Mouse (Mus musculus) midbrain, embryonic 14.5 days (tissue): ENCODE data around the gene Nkx2-5. TPM values are rescaled to one million over a fixed set of nuclear protein-coding genes. Genes with fewer than 3 reads are reported as not detected.

ENCODE experiments used
- ATAC-seq: fragments of 200-750 bp; cut with Nextera tagmentation; 2 replicates; pipeline ENCODE4 v1.8.0; 2017; ENCODE audit warnings: moderate number of reproducible peaks, moderate library complexity; ENCODE audit not compliant: low FRiP score, low TSS enrichment
- DNase-seq: peaks from one replicate; pipeline ENCODE4 v3.0.0-alpha.2; 2015
- H3K27ac ChIP-seq: fragments of 300-500 bp; sonication (generic); replicated peaks from 2 replicates; pipeline ENCODE4 v1.5.1; 2014; ENCODE audit warnings: mild to moderate bottlenecking, low read depth, low read length, moderate library complexity
- H3K27me3 ChIP-seq: fragments of 300-500 bp; sonication (generic); 2 replicates; pipeline ENCODE4 v1.6.1; 2014; ENCODE audit warnings: low read length, control low read depth, mixed read lengths; ENCODE audit not compliant: control insufficient read depth, insufficient read depth
- H3K36me3 ChIP-seq: fragments of 300-500 bp; sonication (generic); 2 replicates; pipeline ENCODE4 v1.6.1; 2014; ENCODE audit warnings: low read length, control low read depth; ENCODE audit not compliant: control insufficient read depth, insufficient read depth
- H3K4me1 ChIP-seq: fragments of 300-500 bp; sonication (generic); 2 replicates; pipeline ENCODE4 v1.6.1; 2014; ENCODE audit warnings: mild to moderate bottlenecking, antibody characterized with exemption, low read length, control low read depth; ENCODE audit not compliant: control insufficient read depth, insufficient read depth
- H3K4me2 ChIP-seq: fragments of 300-500 bp; sonication (generic); 2 replicates; pipeline ENCODE4 v1.6.1; 2014; ENCODE audit warnings: mild to moderate bottlenecking, low read length, moderate library complexity
- H3K4me3 ChIP-seq: fragments of 300-500 bp; sonication (generic); replicated peaks from 2 replicates; pipeline ENCODE4 v1.5.1; 2014; ENCODE audit warnings: low read depth, low read length
- H3K9ac ChIP-seq: fragments of 300-500 bp; sonication (generic); replicated peaks from 2 replicates; pipeline ENCODE4 v1.6.1; 2014; ENCODE audit warnings: mild to moderate bottlenecking, low read length, moderate library complexity
- H3K9me3 ChIP-seq: fragments of 300-500 bp; sonication (generic); 2 replicates; pipeline ENCODE4 v1.6.1; 2016; ENCODE audit warnings: low read length, control low read depth, mixed read lengths; ENCODE audit not compliant: control insufficient read depth
- WGBS: fragments of 180-500 bp; shearing (Covaris S2); extraction: QIAGEN DNeasy Blood & Tissue Kit; methylation state at CpG from one replicate; pipeline ENCODE4 v1.1.7; 2014; 5-methylcytosine and 5-hydroxymethylcytosine counted together
- polyA plus RNA-seq: library from polyadenylated mRNA; unstranded; fragments of >200 nt; fragmentation: Nextera tagmentation; extraction: Ambion mirVana; gene quantifications from 2 replicates; pipeline ENCODE4 v1.2.1, GENCODE M21; 2014

Gene Nkx2-5
- polyA plus RNA-seq, 1 experiment from 2014 or later: not detected

GRCm38 (mm10) chr17:26812607-26813006 lies 32.2 kb downstream of the Nkx2-5 start:
- DNase-seq: no peak
- no peak overlapping the region for H3K4me3 ChIP-seq
- no peak overlapping the region for H3K27ac ChIP-seq
- no peak overlapping the region for H3K4me2 ChIP-seq
- H3K36me3 ChIP-seq: no peaks in the 10 kb centered on the region
- H3K9me3 ChIP-seq: no peaks in the 10 kb centered on the region
- no peak overlapping the region for H3K9ac ChIP-seq
- H3K27me3 ChIP-seq: no peaks in the 10 kb centered on the region
- no peak for ATAC-seq
- 85% methylated on average over 2 of the region's 2 CpGs for WGBS
- no peaks in the 10 kb centered on the region; the same call in 1 of the 2 replicates for H3K4me1 ChIP-seq

GRCm38 (mm10) chr17:26802886-26803285 lies 41.9 kb downstream of the Nkx2-5 start:
- Histone ChIP-seq H3K36me3 (no peaks in the 10 kb centered on the region), H3K4me2 (no peak overlapping the region), H3K9me3 (no peaks in the 10 kb centered on the region), H3K27me3 (no peaks in the 10 kb centered on the region), H3K4me1 (no peaks in the 10 kb centered on the region), H3K9ac (no peak overlapping the region), H3K4me3 (no peak overlapping the region), H3K27ac (no peak overlapping the region)
- ATAC-seq (no peak), DNase-seq (no peak)
- WGBS: 91% methylated on average over 3 of the region's 3 CpGs

- WGBS: 78% methylated on average over 6 of the region's 6 CpGs
- H3K9me3 ChIP-seq: no peaks in the 10 kb centered on the region
- H3K9ac ChIP-seq: no peak overlapping the region
- no peak for DNase-seq
- no peak overlapping the region for H3K4me2 ChIP-seq
- no peaks in the 10 kb centered on the region for H3K27me3 ChIP-seq
- no peaks in the 10 kb centered on the region for H3K4me1 ChIP-seq
- no peak for ATAC-seq
- H3K36me3 ChIP-seq: peaks cover 14% of the 10 kb centered on the region
- no peak overlapping the region for H3K27ac ChIP-seq
- no peak overlapping the region for H3K4me3 ChIP-seq
These were observed 47.3 kb downstream of the Nkx2-5 start for GRCm38 (mm10) chr17:26797379-26798128.

- DNase-seq (no peak), ATAC-seq (no peak)
- H3K9ac ChIP-seq: no peak overlapping the region
- peaks cover 36% of the 10 kb centered on the region for H3K36me3 ChIP-seq
- no peaks in the 10 kb centered on the region for H3K9me3 ChIP-seq
- no peak overlapping the region for H3K4me3 ChIP-seq
- no peak overlapping the region for H3K27ac ChIP-seq
- H3K4me1 ChIP-seq: no peaks in the 10 kb centered on the region
- H3K4me2 ChIP-seq: no peak overlapping the region
- no peaks in the 10 kb centered on the region for H3K27me3 ChIP-seq
- WGBS: 78% methylated on average over 7 of the region's 7 CpGs
These were observed 49.4 kb downstream of the Nkx2-5 start for GRCm38 (mm10) chr17:26795386-26795785.

- ATAC-seq (no peak), DNase-seq (peak; percentile 65)
- H3K9ac ChIP-seq: no peak overlapping the region
- WGBS: 24% methylated on average over 3 of the region's 3 CpGs
- H3K4me3 ChIP-seq: no peak overlapping the region
- peaks cover 42% of the 10 kb centered on the region for H3K36me3 ChIP-seq
- no peak overlapping the region for H3K27ac ChIP-seq
- no peaks in the 10 kb centered on the region for H3K27me3 ChIP-seq
- H3K9me3 ChIP-seq: no peaks in the 10 kb centered on the region
- no peak overlapping the region for H3K4me2 ChIP-seq
- H3K4me1 ChIP-seq: no peaks in the 10 kb centered on the region
These were observed 50.1 kb downstream of the Nkx2-5 start for GRCm38 (mm10) chr17:26794744-26795143.

- ATAC-seq (no peak), DNase-seq (no peak)
- WGBS: 87% methylated on average over 5 of the region's 5 CpGs
- Histone ChIP-seq H3K36me3 (peaks cover 58% of the 10 kb centered on the region), H3K27ac (no peak overlapping the region), H3K4me1 (no peaks in the 10 kb centered on the region), H3K4me2 (no peak overlapping the region), H3K4me3 (no peak overlapping the region), H3K27me3 (no peaks in the 10 kb centered on the region), H3K9me3 (no peaks in the 10 kb centered on the region), H3K9ac (no peak overlapping the region)
These were observed 51.6 kb downstream of the Nkx2-5 start for GRCm38 (mm10) chr17:26793068-26793765.

- Histone ChIP-seq H3K9ac (no peak overlapping the region), H3K4me3 (no peak overlapping the region), H3K9me3 (no peaks in the 10 kb centered on the region), H3K27ac (no peak overlapping the region), H3K36me3 (peaks cover 65% of the 10 kb centered on the region), H3K4me1 (no peaks in the 10 kb centered on the region), H3K27me3 (no peaks in the 10 kb centered on the region), H3K4me2 (no peak overlapping the region)
- ATAC-seq (no peak), DNase-seq (no peak)
- 94% methylated on average over 15 of the region's 15 CpGs for WGBS
These were observed 52.7 kb downstream of the Nkx2-5 start for GRCm38 (mm10) chr17:26792096-26792495.

GRCm38 (mm10) chr17:26791580-26791979 lies 53.2 kb downstream of the Nkx2-5 start:
- H3K36me3 ChIP-seq: peaks cover 71% of the 10 kb centered on the region
- no peak for DNase-seq

More at GRCm38 (mm10) chr17:26791580-26791979, 53.2 kb downstream of the Nkx2-5 start:
- Histone ChIP-seq H3K27me3 (no peaks in the 10 kb centered on the region), H3K9ac (no peak overlapping the region), H3K4me2 (no peak overlapping the region), H3K27ac (no peak overlapping the region), H3K9me3 (no peaks in the 10 kb centered on the region), H3K4me1 (no peaks in the 10 kb centered on the region), H3K4me3 (no peak overlapping the region)
- ATAC-seq: no peak
- WGBS: 90% methylated on average over 7 of the region's 7 CpGs
